Mouse (Mus musculus) heart, adult 2 months (tissue): ENCODE data around the gene Slc35f3.

Experiments
- CTCF ChIP-seq: fragments of 200-600 bp; IDR thresholded peaks from 2 replicates; pipeline ENCODE4 v1.8.1; 2022; ENCODE audit warnings: antibody characterized with exemption, mild to moderate bottlenecking, moderate library complexity
- POLR2A ChIP-seq: fragments of 200-500 bp; IDR thresholded peaks from 2 replicates; pipeline ENCODE4 v1.6.1; 2011; ENCODE audit warnings: mild to moderate bottlenecking, low read depth, low read length, control low read depth; ENCODE audit not compliant: insufficient read depth

GRCm38 (mm10) chr8:126424163-126424562, 125.8 kb downstream of the Slc35f3 start:
- no peak for TF ChIP-seq POLR2A
- TF ChIP-seq CTCF, result no peak
